24 mouse cellular contexts compared by ENCODE assay signal in genomic region chr9:41660011-41660410, GRCm38 (mm10).
DNase-seq lines count a peak whose midpoint lies in the region; ATAC-seq and TF ChIP-seq lines count a peak whose summit lies in the region.
"Had no signal": no experiment of that assay in that cellular context is flagged by ENCODE, and none has a peak within 500 bp of the region (broad histone marks: within the 10 kb centered on the region; RNA-seq: fewer than 3 reads in every experiment).

No protein-coding gene starts in this region.

- no peak for ATAC-seq in embryonic facial prominence, embryonic 11.5 days (replicated peaks; ENCODE audit: insufficient number of reproducible peaks, low FRiP score, low TSS enrichment, low read depth)
- ATAC-seq: inflammation-experienced regulatory T-cells, adult 6 months; liver, postnatal 0 days; lung, postnatal 0 days had no signal

- H3K9me3 ChIP-seq in embryonic facial prominence, embryonic 11.5 days (replicated peaks; ENCODE audit: control insufficient read depth, low read length) = no peaks in the 10 kb centered on the region
- H3K9me3 ChIP-seq: forebrain, embryonic 12.5 days; hindbrain, embryonic 13.5 days; limb, embryonic 12.5 days; midbrain, embryonic 12.5 days; neural tube, embryonic 15.5 days had no signal

- no peak overlapping the region for H3K9ac ChIP-seq in embryonic facial prominence, embryonic 11.5 days (replicated peaks; ENCODE audit: low read length)
- H3K9ac ChIP-seq: forebrain, embryonic 12.5 days; hindbrain, embryonic 13.5 days; limb, embryonic 12.5 days; liver, postnatal 0 days; midbrain, embryonic 12.5 days; neural tube, embryonic 15.5 days had no signal

- H3K4me3 ChIP-seq in embryonic facial prominence, embryonic 11.5 days (ENCODE audit: low read depth, low read length) = no peak overlapping the region
- no peak overlapping the region for H3K4me3 ChIP-seq in left cerebral cortex, adult 2 months
- H3K4me3 ChIP-seq: forebrain, embryonic 12.5 days; hindbrain, embryonic 13.5 days; layer of hippocampus, adult 2 months; limb, embryonic 12.5 days; midbrain, embryonic 12.5 days; neural tube, embryonic 15.5 days had no signal

- intact Hi-C loops in left cerebral cortex, adult 2 months (cut with DNase I) = no loop called here

- no peak for TF ChIP-seq CTCF in left cerebral cortex, adult 2 months (IDR thresholded peaks at IDR 0.05)

- no peak overlapping the region for H3K4me2 ChIP-seq in embryonic facial prominence, embryonic 11.5 days (ENCODE audit: low read depth, low read length)
- H3K4me2 ChIP-seq: forebrain, embryonic 12.5 days; heart, embryonic 11.5 days; hindbrain, embryonic 13.5 days; limb, embryonic 12.5 days; liver, embryonic 11.5 days; midbrain, embryonic 12.5 days; neural tube, embryonic 15.5 days had no signal

- peak; percentile 31 for DNase-seq in 3134 (ENCODE audit: extremely low read depth, insufficient read length, low spot score)
- DNase-seq in NIH3T3 (ENCODE audit: low read depth) = peak; percentile 79
- peak; percentile 77 for DNase-seq in embryonic facial prominence, embryonic 11.5 days (ENCODE audit: low spot score)
- peak; percentile 60 for DNase-seq in fibroblast of lung, adult 2 months (ENCODE audit: low read depth)
- no peak for DNase-seq in right cerebral cortex, postnatal 36 days (ENCODE audit: low spot score in 2 of 2)
- DNase-seq in left cerebral cortex, adult 2 months (ENCODE audit: extremely low spot score in 1 of 2, low spot score in 2 of 2) = no peak
- DNase-seq in kidney, postnatal 4 days = no peak
- DNase-seq: adrenal gland, postnatal 10 days; cerebellum, adult 2 months; cerebellum, postnatal 25 days; kidney, adult 18-20 months; kidney, postnatal 10 days; layer of hippocampus, postnatal 36 days; liver, postnatal 0 days had no signal

- no peaks in the 10 kb centered on the region for H3K4me1 ChIP-seq in embryonic facial prominence, embryonic 11.5 days (ENCODE audit: control insufficient read depth, insufficient read depth, low read length)
- H3K4me1 ChIP-seq: forebrain, embryonic 12.5 days; hindbrain, embryonic 13.5 days; limb, embryonic 12.5 days; midbrain, embryonic 12.5 days had no signal

- H3K27ac ChIP-seq in embryonic facial prominence, embryonic 11.5 days (replicated peaks; ENCODE audit: low read depth, low read length) = no peak overlapping the region
- no peak overlapping the region for H3K27ac ChIP-seq in left cerebral cortex, adult 2 months
- H3K27ac ChIP-seq: forebrain, embryonic 12.5 days; hindbrain, embryonic 13.5 days; layer of hippocampus, adult 2 months; limb, embryonic 12.5 days; midbrain, embryonic 12.5 days; neural tube, embryonic 15.5 days had no signal

- no peaks in the 10 kb centered on the region for H3K36me3 ChIP-seq in embryonic facial prominence, embryonic 11.5 days (replicated peaks; ENCODE audit: control insufficient read depth, insufficient read depth, low read depth, low read length)
- H3K36me3 ChIP-seq: forebrain, embryonic 12.5 days; hindbrain, embryonic 13.5 days; limb, embryonic 12.5 days; midbrain, embryonic 12.5 days; neural tube, embryonic 15.5 days had no signal

- 36% methylated on average over 5 of the region's 5 CpGs for WGBS in embryonic facial prominence, embryonic 11.5 days

- H3K27me3 ChIP-seq in embryonic facial prominence, embryonic 11.5 days (ENCODE audit: control insufficient read depth, insufficient read depth, low read length) = no peaks in the 10 kb centered on the region
- H3K27me3 ChIP-seq: forebrain, embryonic 12.5 days; hindbrain, embryonic 13.5 days; limb, embryonic 12.5 days; midbrain, embryonic 12.5 days; neural tube, embryonic 15.5 days had no signal

Comparison
In these comparisons a context has a peak if more than half of its experiments do, and no peak if none do; other contexts are left out.
1. DNase-seq: peak in 3134 (single experiment), NIH3T3 (single experiment), embryonic facial prominence, embryonic 11.5 days (single experiment) and fibroblast of lung, adult 2 months (single experiment); none in right cerebral cortex, postnatal 36 days (0 of 2), left cerebral cortex, adult 2 months (0 of 2) and kidney, postnatal 4 days (0 of 2).